ENCODE assay signal across 10 mouse cellular contexts in genomic region chr11:55571144-55571543, GRCm38 (mm10). TPM values are rescaled to one million over a fixed set of nuclear protein-coding genes. Genes with fewer than 3 reads are reported as not detected.
DNase-seq lines count a peak whose midpoint lies in the region; ATAC-seq lines count a peak whose summit lies in the region.
"Had no signal": no experiment of that assay in that cellular context is flagged by ENCODE, and none has a peak within 500 bp of the region (broad histone marks: within the 10 kb centered on the region; RNA-seq: fewer than 3 reads in every experiment).

No protein-coding gene starts in this region.

- no peak overlapping the region for H3K4me2 ChIP-seq in forebrain, embryonic 11.5 days (ENCODE audit: low read depth, low read length, severe bottlenecking)
- no peak overlapping the region for H3K4me2 ChIP-seq in forebrain, embryonic 16.5 days (ENCODE audit: low read length)
- H3K4me2 ChIP-seq in midbrain, embryonic 14.5 days (ENCODE audit: low read length): no peak overlapping the region
- H3K4me2 ChIP-seq in midbrain, embryonic 15.5 days: no peak overlapping the region
- H3K4me2 ChIP-seq: heart, embryonic 15.5 days had no signal

- no peak overlapping the region for H3K9ac ChIP-seq in forebrain, embryonic 11.5 days (ENCODE audit: low read length)
- no peak overlapping the region for H3K9ac ChIP-seq in forebrain, embryonic 16.5 days (replicated peaks; ENCODE audit: low read depth, low read length)
- no peak overlapping the region for H3K9ac ChIP-seq in midbrain, embryonic 14.5 days (replicated peaks; ENCODE audit: low read length)
- H3K9ac ChIP-seq in midbrain, embryonic 15.5 days: no peak overlapping the region
- H3K9ac ChIP-seq: heart, embryonic 15.5 days had no signal

- H3K36me3 ChIP-seq in forebrain, embryonic 11.5 days (ENCODE audit: control insufficient read depth, insufficient read depth, low read length): no peaks in the 10 kb centered on the region
- no peaks in the 10 kb centered on the region for H3K36me3 ChIP-seq in forebrain, embryonic 16.5 days (ENCODE audit: control insufficient read depth, insufficient read depth)
- H3K36me3 ChIP-seq in midbrain, embryonic 14.5 days (ENCODE audit: control insufficient read depth, insufficient read depth, low read length): no peaks in the 10 kb centered on the region
- no peaks in the 10 kb centered on the region for H3K36me3 ChIP-seq in midbrain, embryonic 15.5 days (replicated peaks)
- H3K36me3 ChIP-seq: heart, embryonic 15.5 days had no signal

- no peaks in the 10 kb centered on the region for H3K9me3 ChIP-seq in forebrain, embryonic 11.5 days (ENCODE audit: control insufficient read depth, low read length)
- no peaks in the 10 kb centered on the region for H3K9me3 ChIP-seq in forebrain, embryonic 16.5 days (ENCODE audit: control insufficient read depth, low read length)
- no peaks in the 10 kb centered on the region for H3K9me3 ChIP-seq in midbrain, embryonic 14.5 days (ENCODE audit: control insufficient read depth, low read length)
- no peaks in the 10 kb centered on the region for H3K9me3 ChIP-seq in midbrain, embryonic 15.5 days
- H3K9me3 ChIP-seq: heart, embryonic 15.5 days; megakaryocyte, embryonic 14.5 days had no signal

- no peak overlapping the region for H3K4me3 ChIP-seq in forebrain, embryonic 11.5 days (ENCODE audit: low read depth, low read length)
- no peak overlapping the region for H3K4me3 ChIP-seq in forebrain, embryonic 16.5 days (replicated peaks; ENCODE audit: low read length)
- H3K4me3 ChIP-seq in midbrain, embryonic 14.5 days (replicated peaks; ENCODE audit: low read depth, low read length): no peak overlapping the region
- H3K4me3 ChIP-seq in midbrain, embryonic 15.5 days: no peak overlapping the region
- H3K4me3 ChIP-seq: heart, embryonic 15.5 days; megakaryocyte, embryonic 14.5 days had no signal

- ATAC-seq in forebrain, embryonic 11.5 days (replicated peaks; ENCODE audit: low FRiP score): no peak
- ATAC-seq in forebrain, embryonic 16.5 days: no peak
- ATAC-seq in midbrain, embryonic 14.5 days (ENCODE audit: low FRiP score, low TSS enrichment): no peak
- ATAC-seq in midbrain, embryonic 15.5 days (replicated peaks): no peak
- ATAC-seq in inflammation-experienced regulatory T-cells, adult 6 months: no peak

- H3K27ac ChIP-seq in forebrain, embryonic 11.5 days (ENCODE audit: low read depth, low read length): no peak overlapping the region
- no peak overlapping the region for H3K27ac ChIP-seq in forebrain, embryonic 16.5 days (ENCODE audit: low read length)
- no peak overlapping the region for H3K27ac ChIP-seq in midbrain, embryonic 14.5 days (replicated peaks; ENCODE audit: low read depth, low read length)
- H3K27ac ChIP-seq in midbrain, embryonic 15.5 days: no peak overlapping the region
- H3K27ac ChIP-seq: heart, embryonic 15.5 days had no signal

- H3K4me1 ChIP-seq in forebrain, embryonic 11.5 days (replicated peaks; ENCODE audit: control insufficient read depth, insufficient read depth, low read length): no peaks in the 10 kb centered on the region
- H3K4me1 ChIP-seq in forebrain, embryonic 16.5 days (replicated peaks; ENCODE audit: control insufficient read depth, insufficient read depth, low read length): no peaks in the 10 kb centered on the region
- no peaks in the 10 kb centered on the region for H3K4me1 ChIP-seq in midbrain, embryonic 14.5 days (ENCODE audit: control insufficient read depth, insufficient read depth, low read length)
- 0 out of 2 replicates have a peak, but pooled peaks cover 3% of the 10 kb centered on the region for H3K4me1 ChIP-seq in midbrain, embryonic 15.5 days
- H3K4me1 ChIP-seq: heart, embryonic 15.5 days; megakaryocyte, embryonic 14.5 days had no signal

- H3K27me3 ChIP-seq in forebrain, embryonic 11.5 days (ENCODE audit: control insufficient read depth, insufficient read depth, low read length): no peaks in the 10 kb centered on the region
- no peaks in the 10 kb centered on the region for H3K27me3 ChIP-seq in forebrain, embryonic 16.5 days (replicated peaks; ENCODE audit: control insufficient read depth, insufficient read depth, low read length)
- H3K27me3 ChIP-seq in midbrain, embryonic 14.5 days (ENCODE audit: control insufficient read depth, insufficient read depth, low read length): no peaks in the 10 kb centered on the region
- H3K27me3 ChIP-seq in midbrain, embryonic 15.5 days (replicated peaks): no peaks in the 10 kb centered on the region
- H3K27me3 ChIP-seq: heart, embryonic 15.5 days had no signal

- DNase-seq in forebrain, embryonic 11.5 days (ENCODE audit: low spot score): peak; percentile 69
- DNase-seq in midbrain, embryonic 14.5 days: peak; percentile 69
- DNase-seq in brain, adult 2 months (ENCODE audit: low read depth, low spot score): peak; percentile 45
- DNase-seq in frontal cortex, postnatal 25 days (ENCODE audit: low spot score in 2 of 2): peak; percentile 31 to 40
- peak; percentile 9 for DNase-seq in lung, postnatal 36 days

- WGBS in forebrain, embryonic 11.5 days: 15% methylated on average over 2 of the region's 2 CpGs
- 22% methylated on average over 2 of the region's 2 CpGs for WGBS in forebrain, embryonic 16.5 days
- 24% methylated on average over 2 of the region's 2 CpGs for WGBS in midbrain, embryonic 14.5 days
- 17% methylated on average over 2 of the region's 2 CpGs for WGBS in midbrain, embryonic 15.5 days

RNA-seq across cellular contexts. Expression of gene Glra1, which starts 36.9 kb away (rescaled TPM):
- not detected in 2 replicates for polyA plus RNA-seq in forebrain, embryonic 11.5 days (2014; fragmentation: Nextera tagmentation; extraction: Ambion mirVana)
- 0.15 TPM in 1 of 2 replicates, not detected in the other for polyA plus RNA-seq in forebrain, embryonic 16.5 days (2015; fragmentation: Nextera tagmentation; extraction: Ambion mirVana)
- 0.24 and 0.53 TPM in 2 replicates for polyA plus RNA-seq in midbrain, embryonic 14.5 days (2014; fragmentation: Nextera tagmentation; extraction: Ambion mirVana)
- polyA plus RNA-seq in midbrain, embryonic 15.5 days (2015; fragmentation: Nextera tagmentation; extraction: Ambion mirVana): 0.34 TPM in 2 replicates
- not detected for polyA plus RNA-seq in inflammation-experienced regulatory T-cells, adult 6 months (2017; shearing (Covaris generic))
- polyA plus RNA-seq: heart, embryonic 15.5 days had no signal

Comparison
In these comparisons a context has a peak if more than half of its experiments do, and no peak if none do; other contexts are left out.
1. DNase-seq: peak in every context shown above with its lines; median percentile 69 in forebrain, embryonic 11.5 days; 69 in midbrain, embryonic 14.5 days; 45 in brain, adult 2 months; 36 in frontal cortex, postnatal 25 days; 9 in lung, postnatal 36 days.